Mouse (Mus musculus) bone marrow macrophage, adult 2 months (primary cell): ENCODE results near the gene Bsdc1. TPM values are rescaled to one million over a fixed set of nuclear protein-coding genes. Genes with fewer than 3 reads are reported as not detected.

Source experiments
- H3K27ac ChIP-seq: 2 replicates; pipeline ENCODE4 v1.5.1; 2012; ENCODE audit warnings: low read depth, low read length; ENCODE audit not compliant: insufficient read depth
- H3K4me1 ChIP-seq: 2 replicates; pipeline ENCODE4 v1.6.1; 2012; ENCODE audit warnings: low read length; ENCODE audit not compliant: control insufficient read depth, insufficient read depth
- H3K4me3 ChIP-seq: 2 replicates; pipeline ENCODE4 v1.5.1; 2012; ENCODE audit warnings: mild to moderate bottlenecking, low read length, moderate library complexity; ENCODE audit not compliant: insufficient read depth
- CTCF ChIP-seq: IDR thresholded peaks from 2 replicates; pipeline ENCODE4 v1.5.1; 2012; ENCODE audit warnings: low read depth, mild to moderate bottlenecking, low read length, moderate library complexity
- POLR2A ChIP-seq: IDR thresholded peaks from 2 replicates; pipeline ENCODE4 v1.6.1; 2012; ENCODE audit warnings: mild to moderate bottlenecking, low read depth, low read length, borderline replicate concordance
- polyA plus RNA-seq: library from polyadenylated mRNA; stranded (reverse); fragments of >200 nt; gene quantifications from 2 replicates; pipeline ENCODE4 v1.2.4, GENCODE M21; 2012; ENCODE audit not compliant: missing spikeins, insufficient read depth, insufficient read length

The Bsdc1 gene
- polyA plus RNA-seq, 1 experiment, result 37.3 TPM

DNA sequence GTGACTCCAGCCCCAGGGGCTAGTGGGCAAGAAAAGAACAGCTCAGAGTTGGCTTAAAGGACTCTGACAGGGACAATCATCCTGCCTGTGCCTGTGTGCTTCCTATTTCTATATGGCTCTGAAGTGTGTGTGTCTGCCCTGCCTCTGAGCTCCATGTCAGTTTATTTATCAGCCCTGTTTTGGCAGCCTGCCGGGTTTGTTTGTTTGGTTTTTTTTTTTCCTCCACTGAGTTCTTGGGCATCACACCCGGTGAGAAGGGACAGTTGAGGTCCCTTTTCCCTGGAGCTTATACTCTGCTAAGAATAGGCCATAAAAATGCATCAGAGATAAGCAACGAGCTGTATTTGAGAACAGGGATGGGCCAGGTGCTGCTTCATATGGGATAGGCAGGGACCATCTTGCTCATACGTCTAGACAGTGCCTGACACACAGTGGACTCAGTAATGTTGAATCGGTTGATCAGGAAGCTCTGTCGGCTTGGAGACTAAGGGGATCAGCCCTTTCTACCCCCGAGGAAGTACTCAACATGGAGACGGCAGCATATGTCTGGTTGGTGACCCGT lies 41.0 kb downstream of the Bsdc1 start:
- Histone ChIP-seq H3K27ac (no peak overlapping the region), H3K4me3 (no peak overlapping the region), H3K4me1 (peaks cover 65% of the 10 kb centered on the region)
- TF ChIP-seq CTCF (no peak), POLR2A (no peak)

DNA sequence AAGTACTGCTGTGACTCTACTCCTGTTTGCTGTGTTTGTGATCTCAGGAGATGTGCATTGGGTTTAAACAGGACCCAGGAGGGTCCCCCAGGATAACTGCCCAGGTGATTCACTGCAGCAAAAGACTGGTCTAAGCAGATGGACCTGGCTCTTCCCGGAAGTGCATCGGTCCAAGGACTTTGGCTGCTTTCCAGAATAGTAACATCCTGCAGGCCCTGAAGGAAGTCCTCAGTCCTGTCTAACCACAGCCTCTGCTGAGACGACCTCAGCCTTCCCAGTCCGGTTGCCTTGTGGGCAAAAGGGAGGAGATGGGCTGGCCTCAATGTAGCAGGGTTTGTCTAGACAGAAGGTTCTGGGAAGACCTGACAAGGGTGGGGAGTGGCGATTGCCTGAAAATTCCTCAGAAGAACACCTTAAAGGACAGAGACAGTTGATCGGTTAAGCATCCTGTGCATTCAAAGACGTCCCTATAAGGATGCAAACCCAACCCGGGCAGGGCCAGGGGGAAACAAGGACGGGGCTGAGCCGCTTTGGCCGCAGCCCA lies 41.6 kb downstream of the Bsdc1 start:
- peaks cover 64% of the 10 kb centered on the region for H3K4me1 ChIP-seq
- no peak overlapping the region for H3K27ac ChIP-seq
- TF ChIP-seq POLR2A (no peak), CTCF (no peak)
- H3K4me3 ChIP-seq, result no peak overlapping the region

DNA sequence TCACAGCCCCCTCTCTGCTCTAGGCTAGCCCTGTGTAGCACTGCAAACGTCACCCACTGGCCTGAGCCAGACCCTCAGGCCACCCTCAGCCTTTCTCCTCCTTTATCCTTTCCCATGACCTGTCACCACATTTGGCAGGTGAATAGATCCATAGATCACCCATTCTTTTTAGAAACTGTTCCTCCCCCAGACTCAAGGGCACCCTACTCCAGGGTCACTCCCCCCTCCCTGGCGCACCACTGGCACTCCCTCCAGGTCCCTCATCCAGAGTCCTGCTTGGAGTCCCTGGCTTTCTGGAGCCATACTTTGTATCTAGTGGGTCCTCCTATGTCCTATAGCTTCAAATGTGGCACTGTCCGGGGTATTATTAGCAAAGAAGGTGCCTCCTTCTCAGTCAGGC lies 44.1 kb downstream of the Bsdc1 start:
- Histone ChIP-seq H3K27ac (no peak overlapping the region), H3K4me3 (no peak overlapping the region), H3K4me1 (peaks cover 51% of the 10 kb centered on the region)
- no peak for TF ChIP-seq CTCF
- TF ChIP-seq POLR2A, result no peak

DNA sequence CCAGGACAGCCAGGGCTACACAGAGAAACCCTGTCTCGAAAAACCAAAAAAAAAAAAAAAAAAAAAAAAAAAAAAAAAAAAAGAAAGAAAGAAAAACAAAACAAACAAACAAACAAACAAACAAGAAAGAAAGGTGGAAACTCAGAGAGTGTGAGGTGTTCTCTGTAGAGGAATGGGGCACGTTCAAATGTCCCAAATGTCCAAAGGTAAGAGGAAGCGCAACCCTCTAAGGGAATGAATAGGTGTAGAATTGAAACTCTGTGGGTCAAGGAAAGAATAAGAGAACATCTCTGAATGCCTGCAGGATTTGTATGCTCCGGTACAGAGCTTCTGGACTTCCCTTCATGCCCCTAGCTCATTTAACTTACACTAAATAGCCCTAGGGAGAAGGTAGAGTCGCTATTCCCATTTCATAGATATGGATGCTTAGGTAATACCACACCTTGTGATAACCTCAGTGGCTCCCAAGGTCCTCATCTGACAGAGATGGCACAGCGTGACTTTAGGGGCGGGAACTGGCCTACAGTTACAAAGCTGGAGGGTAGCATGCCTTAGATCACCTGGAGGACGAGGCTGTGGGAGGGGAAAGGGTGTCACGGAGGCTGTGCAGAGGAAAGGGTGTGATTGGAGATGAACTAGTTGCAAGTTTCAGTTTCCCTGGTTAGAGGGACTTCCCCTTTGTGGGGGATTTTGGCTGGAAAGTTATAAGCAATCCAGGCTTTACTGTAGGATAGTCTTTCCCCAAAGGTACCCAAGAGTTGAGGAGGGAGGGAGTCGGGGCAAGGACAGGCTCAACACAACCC lies 46.3 kb downstream of the Bsdc1 start:
- Histone ChIP-seq H3K4me3 (peak overlapping the region; percentile 28; the same call in 1 of the 2 replicates), H3K4me1 (peaks cover 50% of the 10 kb centered on the region), H3K27ac (no peak overlapping the region)
- TF ChIP-seq CTCF, result no peak
- no peak for TF ChIP-seq POLR2A

DNA sequence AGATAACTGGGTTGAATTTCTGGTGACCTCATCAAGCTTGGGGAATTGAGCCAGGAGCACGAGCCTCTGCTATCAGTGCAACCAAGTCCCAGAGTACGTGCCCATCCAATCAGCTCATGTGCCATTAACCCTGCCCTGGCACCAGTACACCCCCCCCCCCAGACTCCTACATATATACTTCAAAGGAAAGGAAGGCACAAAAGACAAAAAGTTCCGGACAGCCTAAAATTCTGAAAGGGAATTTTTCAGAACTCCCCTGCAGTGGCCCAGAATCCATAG lies 46.8 kb downstream of the Bsdc1 start:
- no peak overlapping the region for H3K4me3 ChIP-seq
- TF ChIP-seq CTCF, result no peak
- no peak for TF ChIP-seq POLR2A
- no peak overlapping the region for H3K27ac ChIP-seq
- H3K4me1 ChIP-seq, result peaks cover 50% of the 10 kb centered on the region

DNA sequence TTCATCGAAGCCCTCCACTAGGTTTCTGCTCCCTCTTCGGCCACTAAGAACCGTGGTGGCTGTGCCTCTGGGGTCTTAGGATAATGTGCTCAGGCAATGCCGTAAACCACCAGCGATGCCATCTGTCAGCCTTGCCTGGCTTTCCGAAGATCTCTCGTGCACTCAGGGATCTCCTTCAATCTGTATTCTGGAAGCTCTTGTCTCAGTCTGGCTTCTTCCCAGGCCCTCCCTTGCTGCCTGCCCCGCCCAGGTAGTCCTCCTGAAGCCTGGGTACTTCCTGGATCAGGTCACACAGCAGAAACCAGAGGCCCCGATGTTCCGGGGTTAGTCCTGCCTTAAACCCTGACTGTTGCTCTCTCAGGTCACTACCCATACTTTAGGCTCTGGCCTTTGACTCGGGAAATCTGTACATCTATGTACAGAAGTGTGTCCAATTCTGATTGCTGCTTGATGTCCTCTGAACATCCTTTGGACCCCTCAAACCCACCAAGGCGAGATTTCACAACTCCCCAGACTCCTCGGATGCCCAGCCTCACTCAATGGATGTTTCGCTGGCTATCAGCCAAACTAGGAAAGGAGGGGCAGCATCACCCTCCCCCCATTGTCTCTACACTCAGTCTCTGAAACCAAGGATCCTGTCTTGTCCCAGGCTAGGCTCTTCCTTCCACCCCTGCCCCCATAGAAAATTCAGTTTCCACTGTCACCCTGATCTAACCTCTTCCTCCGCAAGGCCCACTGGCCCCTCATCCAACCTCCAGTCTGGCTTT lies 47.6 kb downstream of the Bsdc1 start:
- H3K4me3 ChIP-seq, result no peak overlapping the region
- H3K4me1 ChIP-seq, result peaks cover 43% of the 10 kb centered on the region
- TF ChIP-seq POLR2A, result no peak
- TF ChIP-seq CTCF, result no peak
- no peak overlapping the region for H3K27ac ChIP-seq

DNA sequence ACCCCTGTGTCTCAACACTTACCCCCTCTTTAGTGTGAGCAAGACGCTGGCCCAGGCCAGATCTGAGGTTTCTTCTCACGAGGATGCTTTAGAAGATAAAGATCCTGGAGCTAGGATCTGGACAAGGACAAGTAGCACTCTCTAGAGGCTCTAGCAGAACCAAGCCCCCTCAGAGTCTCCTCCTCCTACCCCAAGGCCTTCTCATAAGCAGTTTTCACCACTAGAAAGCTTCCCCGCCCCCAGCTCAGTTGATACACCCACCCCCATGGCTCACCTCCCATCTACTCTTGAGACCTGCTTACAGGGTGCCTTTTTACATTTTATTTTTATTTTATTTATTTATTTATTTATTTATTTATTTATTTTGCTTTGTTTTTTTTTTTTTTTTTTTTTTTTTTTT lies 48.3 kb downstream of the Bsdc1 start:
- Histone ChIP-seq H3K4me3 (no peak overlapping the region), H3K4me1 (peaks cover 36% of the 10 kb centered on the region), H3K27ac (no peak overlapping the region)
- TF ChIP-seq CTCF, result no peak
- TF ChIP-seq POLR2A, result no peak

DNA sequence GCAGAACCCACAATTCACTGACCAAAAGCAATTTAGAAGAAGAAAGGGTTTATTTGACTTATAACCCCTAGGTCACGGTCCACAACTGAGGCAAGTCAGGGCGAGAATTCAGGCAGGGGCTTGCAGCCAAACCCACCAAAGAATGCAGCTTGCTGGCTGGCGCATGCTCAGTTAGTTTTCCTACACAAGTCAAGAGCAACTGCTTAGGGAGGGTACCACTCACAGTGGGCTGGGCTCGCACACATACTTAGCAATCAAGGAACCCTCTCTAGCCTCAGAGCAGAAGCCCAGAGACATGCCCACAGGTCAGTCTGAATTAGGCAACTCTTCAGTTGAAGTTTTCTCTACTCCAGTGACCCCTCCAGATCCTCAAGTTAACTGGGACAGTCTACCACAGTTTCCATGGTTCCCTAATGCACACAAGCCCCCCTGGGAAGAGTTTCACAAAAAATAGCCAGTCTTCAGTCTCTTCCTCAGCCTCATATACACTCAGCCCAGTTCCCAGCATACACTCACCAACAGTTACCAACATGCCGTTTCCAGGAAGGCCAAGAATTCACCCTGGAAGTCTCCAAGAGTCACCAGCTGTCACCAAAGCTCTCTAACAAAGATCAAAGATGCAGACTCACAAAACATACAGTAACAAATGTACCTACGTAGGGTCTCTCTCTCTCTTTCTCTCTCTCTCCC lies 49.5 kb downstream of the Bsdc1 start:
- Histone ChIP-seq H3K4me3 (no peak overlapping the region), H3K27ac (no peak overlapping the region), H3K4me1 (peaks cover 31% of the 10 kb centered on the region)
- TF ChIP-seq POLR2A, result no peak
- no peak for TF ChIP-seq CTCF

DNA sequence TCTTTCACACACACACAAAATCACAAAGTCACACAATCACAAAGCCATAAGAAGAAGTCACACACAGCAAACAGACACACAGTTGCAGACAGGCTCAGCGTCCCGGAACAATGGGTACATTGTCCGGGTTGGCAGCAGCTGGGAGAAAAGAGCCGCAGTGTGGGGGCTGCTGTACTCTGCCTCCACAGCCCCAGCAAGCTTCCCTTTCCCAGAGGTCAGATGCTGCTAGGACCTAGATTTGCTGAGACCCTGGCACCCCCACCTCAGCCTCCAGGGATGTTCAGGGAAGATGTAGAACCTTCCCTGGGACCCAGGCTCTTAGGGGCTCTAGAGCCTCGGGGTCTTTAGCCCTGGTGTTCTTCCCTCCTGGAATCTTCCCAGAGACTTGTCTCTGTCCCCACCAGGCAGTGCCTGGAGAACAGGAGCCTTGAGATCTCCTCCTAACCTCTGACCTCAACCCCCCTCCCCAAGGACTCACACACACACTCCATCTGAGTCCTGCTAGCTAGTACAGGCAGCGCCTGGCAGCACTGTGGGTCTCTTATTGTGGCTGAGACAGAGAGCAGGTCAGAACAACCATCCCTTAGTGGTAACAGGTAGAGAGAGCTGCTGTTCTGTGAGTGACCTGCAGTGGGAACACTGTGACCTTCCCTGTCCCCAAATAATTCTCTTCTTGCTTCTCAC lies 50.2 kb downstream of the Bsdc1 start:
- Histone ChIP-seq H3K27ac (no peak overlapping the region), H3K4me3 (no peak overlapping the region), H3K4me1 (peaks cover 31% of the 10 kb centered on the region)
- TF ChIP-seq CTCF, result no peak
- no peak for TF ChIP-seq POLR2A
